Mouse (Mus musculus) gastrocnemius, adult 2 months (tissue): ENCODE measurements at regions not wholly inside any gene's neighbourhood (a gene's known extent, or its start where the extent isn't known, plus 50 kb on each side); places are given as distances from the start of the nearest gene placed in this dataset.
A peak's percentile ranks its signal among the peaks of the same experiment; 100 is the strongest.

Source experiments
- DNase-seq: peaks from one replicate; pipeline ENCODE4 v3.0.0; 2022
- H3K27ac ChIP-seq: fragments of 200-600 bp; 2 replicates; pipeline ENCODE4 v1.8.1; 2022; ENCODE audit warnings: mild to moderate bottlenecking
- H3K4me3 ChIP-seq: fragments of 200-600 bp; 2 replicates; pipeline ENCODE4 v1.8.1; 2022; ENCODE audit warnings: mild to moderate bottlenecking, moderate library complexity
- CTCF ChIP-seq: fragments of 200-600 bp; IDR thresholded peaks from 2 replicates; pipeline ENCODE4 v1.8.1; 2022; ENCODE audit warnings: antibody characterized with exemption, mild to moderate bottlenecking, moderate library complexity
- intact Hi-C: fragments of 180-260 bp; cut with DNase I; formaldehyde crosslinking; loops from one replicate; pipeline ENCODE4 v1.15.1; 2025

- H3K27ac ChIP-seq: no peak overlapping the region
- no peak for TF ChIP-seq CTCF
- H3K4me3 ChIP-seq: no peak overlapping the region
- intact Hi-C loops: no loop called here
- DNase-seq: no peak
Observed at GRCm38 (mm10) chr9:47460241-47460640, 69.7 kb upstream of the Cadm1 start.

DNA sequence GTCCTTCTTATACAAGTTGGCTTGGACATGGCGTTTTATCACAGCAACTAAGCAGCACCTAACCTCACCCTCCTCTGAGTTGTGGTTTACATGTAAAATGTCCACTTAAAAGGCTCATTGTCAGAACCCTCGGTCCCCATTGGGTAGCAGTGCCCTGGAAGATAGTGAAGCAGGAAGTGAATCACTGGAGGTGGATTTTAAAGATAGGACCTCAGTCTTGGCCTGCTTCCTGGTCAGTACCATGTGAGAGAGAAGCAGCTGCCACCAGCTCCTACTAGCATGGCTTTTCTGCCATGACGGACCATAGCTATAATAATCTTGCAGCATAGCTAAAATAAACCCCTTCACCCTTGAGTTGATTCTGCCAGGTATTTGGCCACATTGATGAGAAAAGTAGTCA is 68.1 kb upstream of the Cadm1 start:
- H3K4me3 ChIP-seq: no peak overlapping the region
- intact Hi-C loops: no loop called here
- no peak for TF ChIP-seq CTCF
- DNase-seq: no peak
- H3K27ac ChIP-seq: no peak overlapping the region

DNA sequence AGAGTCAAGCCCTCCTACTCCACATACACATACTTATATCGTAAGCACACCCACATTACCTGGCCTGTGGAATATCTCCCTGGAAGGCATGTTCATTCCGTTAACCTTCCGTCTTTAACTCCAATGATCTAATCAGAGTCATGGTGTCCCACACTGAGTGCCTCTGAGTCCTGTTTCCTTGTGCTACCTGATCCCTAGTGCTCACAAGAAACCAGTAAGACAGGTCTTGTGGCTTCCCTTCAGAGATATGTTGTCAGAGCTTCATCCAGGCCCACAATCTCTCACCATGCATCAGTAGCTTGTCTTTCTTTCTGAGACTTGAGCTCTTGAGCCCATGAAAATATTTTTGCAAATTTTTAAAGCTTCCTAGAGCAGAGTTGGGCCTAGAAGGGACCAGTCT is 63.2 kb upstream of the Cadm1 start:
- H3K27ac ChIP-seq: no peak overlapping the region
- no peak for TF ChIP-seq CTCF
- no peak for DNase-seq
- H3K4me3 ChIP-seq: no peak overlapping the region
- intact Hi-C loops: no loop called here

DNA sequence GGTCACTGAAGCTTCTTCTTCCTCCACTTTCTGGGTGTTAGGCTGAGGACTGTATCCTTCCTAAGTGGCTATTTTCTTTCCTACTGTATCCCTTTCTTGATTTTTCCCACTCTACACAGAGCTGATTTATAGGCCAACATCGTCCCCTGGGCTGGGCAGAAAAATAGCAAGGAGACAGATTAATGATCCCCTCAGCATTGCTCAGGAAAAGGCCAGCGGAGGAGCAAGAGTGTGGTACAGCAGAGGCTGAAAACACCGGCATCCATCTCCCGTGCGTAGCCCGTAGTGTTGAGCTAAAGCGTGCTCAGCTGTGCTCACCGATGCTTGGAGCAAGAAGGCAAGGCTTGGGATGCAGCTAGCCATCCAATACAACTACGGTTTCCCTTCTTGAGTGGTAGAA is 62.2 kb upstream of the Cadm1 start:
- H3K4me3 ChIP-seq: no peak overlapping the region
- TF ChIP-seq CTCF: no peak
- intact Hi-C loops: no loop called here
- no peak overlapping the region for H3K27ac ChIP-seq
- DNase-seq: no peak

GRCm38 (mm10) chr9:47469576-47469975 is 60.4 kb upstream of the Cadm1 start:
- no peak for TF ChIP-seq CTCF
- Histone ChIP-seq H3K4me3 (no peak overlapping the region), H3K27ac (no peak overlapping the region)
- no peak for DNase-seq
- intact Hi-C loops: no loop called here

GRCm38 (mm10) chr9:47470741-47471140 is 59.2 kb upstream of the Cadm1 start:
- no peak for DNase-seq
- Histone ChIP-seq H3K4me3 (no peak overlapping the region), H3K27ac (no peak overlapping the region)
- TF ChIP-seq CTCF: no peak
- intact Hi-C loops: no loop called here

DNA sequence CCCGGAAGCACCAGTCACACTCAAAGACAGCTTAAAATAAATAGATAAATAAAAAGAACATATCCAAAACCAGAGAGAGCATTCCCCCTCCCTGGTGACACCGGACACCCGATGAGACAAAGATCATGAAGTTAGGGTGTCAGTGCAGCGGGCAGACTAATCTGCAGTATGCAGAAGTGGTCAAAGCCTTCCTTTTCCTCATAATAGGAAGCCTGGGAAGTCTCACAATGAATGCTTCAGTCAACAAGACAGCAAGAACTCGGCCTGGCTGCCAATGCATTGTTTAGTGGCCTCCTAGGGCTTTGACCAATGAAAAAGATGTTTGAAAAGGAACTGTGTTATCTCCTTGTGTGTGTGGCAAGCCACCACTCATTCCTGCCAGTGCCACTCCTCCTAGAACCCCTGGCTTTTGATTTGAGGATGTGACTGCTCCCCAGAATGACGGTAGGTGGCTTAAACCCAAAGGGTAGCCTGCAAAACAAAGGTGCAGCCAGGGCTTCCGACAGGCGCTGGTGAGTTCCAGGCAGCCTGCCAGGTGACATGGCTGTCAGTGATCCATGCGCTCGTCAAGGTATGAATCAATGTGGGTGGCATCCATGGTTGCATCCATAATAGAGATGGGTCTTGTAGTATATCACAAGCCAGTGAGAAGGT is 58.1 kb upstream of the Cadm1 start:
- intact Hi-C loops: no loop called here
- DNase-seq: no peak
- Histone ChIP-seq H3K27ac (peak overlapping the region; percentile 8; the same call in 1 of the 2 replicates), H3K4me3 (no peak overlapping the region)
- TF ChIP-seq CTCF: no peak

DNA sequence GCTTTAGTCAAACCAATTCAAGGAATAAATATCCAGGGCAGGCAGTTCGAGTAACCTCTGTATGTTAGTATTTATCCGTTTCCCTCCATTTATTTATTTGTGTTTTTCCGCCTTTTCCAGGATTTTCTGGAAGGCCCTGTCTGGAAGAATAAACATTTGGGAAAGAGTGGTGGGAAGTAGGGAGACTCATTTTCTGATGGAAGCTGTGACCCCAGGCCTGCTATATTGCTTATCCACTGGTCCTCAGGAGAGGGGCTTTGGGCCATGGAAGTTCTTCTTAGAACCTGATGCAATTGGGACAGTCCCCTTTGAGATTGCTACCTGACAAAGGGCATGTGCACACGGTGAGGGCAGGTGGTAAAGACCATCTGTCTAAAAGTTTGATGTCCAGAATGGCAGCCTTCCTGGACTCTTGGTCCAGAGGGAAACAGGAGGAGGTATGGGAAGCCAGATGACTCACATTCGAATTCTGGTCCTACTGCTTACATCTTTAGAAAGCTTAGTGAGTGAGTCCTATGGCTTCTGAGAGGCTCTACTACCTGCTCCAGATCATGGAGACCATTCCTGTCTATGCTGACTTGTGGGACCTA is 56.1 kb upstream of the Cadm1 start:
- H3K27ac ChIP-seq: no peak overlapping the region
- H3K4me3 ChIP-seq: no peak overlapping the region
- intact Hi-C loops: no loop called here
- TF ChIP-seq CTCF: no peak
- DNase-seq: no peak

DNA sequence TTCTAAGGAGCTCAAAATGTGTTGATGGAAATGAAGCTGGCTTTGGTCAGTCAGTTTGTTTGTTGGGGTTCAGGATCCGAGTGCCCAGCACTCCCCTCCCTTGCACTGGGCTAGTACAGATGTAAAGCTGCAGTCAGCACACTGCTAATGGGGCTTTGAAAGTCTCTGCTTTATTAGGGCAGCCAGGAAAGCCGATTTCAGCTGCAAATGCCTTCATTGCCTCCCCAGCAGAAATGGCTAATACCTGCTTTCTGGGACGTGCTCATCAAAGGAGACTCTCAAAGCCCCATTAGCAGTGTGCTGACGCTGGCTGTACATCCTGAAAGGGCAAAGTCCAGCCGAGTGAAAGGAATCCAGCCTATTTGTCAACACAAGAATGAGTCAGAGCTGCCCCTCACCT is 55.2 kb upstream of the Cadm1 start:
- TF ChIP-seq CTCF: no peak
- no peak overlapping the region for H3K27ac ChIP-seq
- no peak for DNase-seq
- intact Hi-C loops: no loop called here
- H3K4me3 ChIP-seq: no peak overlapping the region

DNA sequence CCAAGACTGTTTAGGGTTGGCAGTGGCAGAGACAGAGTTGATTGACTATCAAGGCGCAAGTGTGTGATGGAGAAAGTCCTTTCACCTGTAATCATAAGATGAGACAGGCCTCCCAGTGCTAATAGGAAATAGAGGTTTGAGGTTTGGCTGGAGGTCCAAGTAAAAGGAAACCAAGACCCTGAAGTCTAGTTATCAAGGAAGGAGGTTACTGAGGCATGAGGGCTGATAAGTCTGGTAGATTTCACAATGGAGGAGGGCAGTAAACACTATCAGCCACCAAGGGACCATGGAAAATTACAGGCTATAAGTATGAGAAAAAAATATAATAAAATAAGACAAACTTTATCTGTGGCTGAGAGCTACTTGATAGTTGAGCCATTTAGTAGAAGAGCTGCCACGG is 52.1 kb upstream of the Cadm1 start:
- no peak overlapping the region for H3K27ac ChIP-seq
- no peak overlapping the region for H3K4me3 ChIP-seq
- DNase-seq: no peak
- TF ChIP-seq CTCF: no peak
- intact Hi-C loops: no loop called here
